Mouse (Mus musculus): ENCODE data around the gene Pfkfb2. TPM values are rescaled to one million over a fixed set of nuclear protein-coding genes. Genes with fewer than 3 reads are reported as not detected.

Gene Pfkfb2
- total RNA-seq (2012; rRNA removed) (11.3 and 13.6 TPM in 2 replicates), polyA plus RNA-seq (2012; ENCODE audit: insufficient read depth in 1 of 2, insufficient read length in 2 of 2, low read depth in 1 of 2, low replicate concordance in 2 of 2, missing spikeins in 1 of 2) (10 to 100 TPM in 1 of 2 experiments, not detected in 1; 13.9 TPM)

DNA sequence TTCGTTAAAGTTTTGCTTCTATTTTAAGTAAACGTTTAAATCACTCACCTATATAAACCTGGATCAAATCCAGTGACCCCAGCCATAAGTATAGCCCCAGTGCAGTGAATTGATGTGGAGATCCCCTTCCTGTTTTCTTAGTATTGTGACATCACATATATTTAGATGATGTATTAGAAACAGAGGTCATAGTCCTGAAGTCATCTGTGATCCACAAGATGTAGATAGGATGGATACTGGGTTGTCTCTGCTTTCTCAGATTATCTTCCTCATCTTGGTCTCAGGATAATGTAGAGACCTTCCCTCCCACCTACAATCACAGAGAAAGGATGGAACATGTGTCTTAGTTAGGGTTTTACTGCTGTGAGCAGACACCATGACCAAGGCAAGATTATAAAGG, at the start of gene Pfkfb2:
Gene Pfkfb2 (minus strand): TSS at position 101 of the 400 bp plus-strand sequence.
- no peak within 1 kb of the TSS for H3K27ac ChIP-seq (ENCODE audit: control insufficient read depth, low read depth, low read length)
- H3K36me3 ChIP-seq (ENCODE audit: control insufficient read depth in 1 of 2, insufficient read depth in 2 of 2, low read length in 2 of 2): peaks cover 0 to 20% of the 10 kb centered on the region in 2 experiments; a peak in 2 of 4 replicates
- peaks cover 0 to 23% of the 10 kb centered on the region in 2 experiments; a peak in 3 of 4 replicates for H3K4me1 ChIP-seq (ENCODE audit: control insufficient read depth in 1 of 2, insufficient read depth in 2 of 2, low read length in 2 of 2)
- H3K79me2 ChIP-seq (ENCODE audit: control insufficient read depth, insufficient read depth, low read length, poor library complexity): no peaks in the 10 kb centered on the region
- no peak for TF ChIP-seq ELF1 (IDR thresholded peaks at IDR 0.05; ENCODE audit: low read depth, low read length)
- no peak for TF ChIP-seq ZNF384 (IDR thresholded peaks at IDR 0.05; ENCODE audit: low read depth, low read length)
- TF ChIP-seq TCF12 (IDR thresholded peaks at IDR 0.05; ENCODE audit: low read depth, low read length): no peak
- no peak for TF ChIP-seq SIN3A (IDR thresholded peaks at IDR 0.05; ENCODE audit: low read length)
- no peak for TF ChIP-seq ZKSCAN1 (IDR thresholded peaks at IDR 0.05; ENCODE audit: low read depth, low read length)
- TF ChIP-seq GATA1 (IDR thresholded peaks at IDR 0.05; ENCODE audit: low read depth, low read length): no peak
- no peak for TF ChIP-seq ETS1 (IDR thresholded peaks at IDR 0.05; ENCODE audit: low read depth, low read length)
- no peak for TF ChIP-seq CTCF (IDR thresholded peaks at IDR 0.05 in 2 of 3, conservative IDR thresholded peaks at IDR 0.05 in 1 of 3; ENCODE audit: control insufficient read depth in 1 of 3, insufficient read depth in 1 of 3, low read depth in 2 of 3, low read length in 3 of 3, poor library complexity in 1 of 3, severe bottlenecking in 1 of 3)
- TF ChIP-seq POLR2AphosphoS5 (IDR thresholded peaks at IDR 0.05; ENCODE audit: borderline replicate concordance, low read depth, low read length): no peak
- TF ChIP-seq MXI1 (IDR thresholded peaks at IDR 0.05; ENCODE audit: low read depth, low read length): no peak
- no peak for TF ChIP-seq POLR2AphosphoS2 (IDR thresholded peaks at IDR 0.05; ENCODE audit: low read length)
- no peak for TF ChIP-seq KAT2A (conservative IDR thresholded peaks at IDR 0.05; ENCODE audit: low read depth, low read length)
- no peak for TF ChIP-seq MAX (IDR thresholded peaks at IDR 0.05; ENCODE audit: low read length)
- no peak for TF ChIP-seq BHLHE40 (IDR thresholded peaks at IDR 0.05; ENCODE audit: borderline replicate concordance, low read depth, low read length)
- no peak for TF ChIP-seq MYB (IDR thresholded peaks at IDR 0.05; ENCODE audit: low read depth, low read length)
- no peak for TF ChIP-seq ZC3H11A (IDR thresholded peaks at IDR 0.05; ENCODE audit: low read depth, low read length)
- TF ChIP-seq USF2 (IDR thresholded peaks at IDR 0.05; ENCODE audit: borderline replicate concordance in 1 of 2, insufficient read depth in 1 of 2, low read depth in 1 of 2, low read length in 2 of 2): no peak
- no peak for TF ChIP-seq JUND (IDR thresholded peaks at IDR 0.05; ENCODE audit: low read depth, low read length)
- no peak within 1 kb of the TSS for H3K9ac ChIP-seq (ENCODE audit: control insufficient read depth, low read depth, low read length, poor library complexity, severe bottlenecking)
- no peaks in the 10 kb centered on the region for H3K27me3 ChIP-seq (ENCODE audit: control insufficient read depth in 1 of 2, insufficient read depth in 2 of 2, low read length in 2 of 2)
- DNase-seq (ENCODE audit: low read depth, low spot score): no peak
- H3K4me3 ChIP-seq (ENCODE audit: control insufficient read depth in 1 of 2, insufficient read depth in 1 of 2, low read depth in 2 of 2, low read length in 2 of 2): no peak within 1 kb of the TSS
- no peaks in the 10 kb centered on the region for H3K9me3 ChIP-seq (replicated peaks; ENCODE audit: insufficient read depth, low read length)

GRCm38 (mm10) chr1:130776645-130777044, 47.6 kb upstream of the Pfkfb2 start:
- H3K9me3 ChIP-seq (replicated peaks; ENCODE audit: insufficient read depth, low read length): no peaks in the 10 kb centered on the region
- peaks cover 0 to 8% of the 10 kb centered on the region in 2 experiments; a peak in 3 of 4 replicates for H3K27me3 ChIP-seq (ENCODE audit: control insufficient read depth in 1 of 2, insufficient read depth in 2 of 2, low read length in 2 of 2)
- no peak overlapping the region for H3K9ac ChIP-seq (ENCODE audit: control insufficient read depth, low read depth, low read length, poor library complexity, severe bottlenecking)
- no peak for DNase-seq (ENCODE audit: low read depth, low spot score)
- no peak overlapping the region for H3K4me3 ChIP-seq (ENCODE audit: control insufficient read depth in 1 of 2, insufficient read depth in 1 of 2, low read depth in 2 of 2, low read length in 2 of 2)
- no peaks in the 10 kb centered on the region for H3K36me3 ChIP-seq (ENCODE audit: control insufficient read depth in 1 of 2, insufficient read depth in 2 of 2, low read length in 2 of 2)
- TF ChIP-seq RAD21 (IDR thresholded peaks at IDR 0.05; ENCODE audit: low read depth, low read length) (peak; percentile 43), KAT2A (conservative IDR thresholded peaks at IDR 0.05; ENCODE audit: low read depth, low read length) (no peak), CTCF (IDR thresholded peaks at IDR 0.05 in 2 of 3, conservative IDR thresholded peaks at IDR 0.05 in 1 of 3; ENCODE audit: control insufficient read depth in 1 of 3, insufficient read depth in 1 of 3, low read depth in 2 of 3, low read length in 3 of 3, poor library complexity in 1 of 3, severe bottlenecking in 1 of 3) (peak in 1 of 3 experiments; percentile 53; a peak in 2 of 6 replicates), E2F4 (IDR thresholded peaks at IDR 0.05; ENCODE audit: borderline replicate concordance, low read depth, low read length) (no peak), SMC3 (IDR thresholded peaks at IDR 0.05; ENCODE audit: low read depth, low read length) (peak; percentile 76), ZC3H11A (IDR thresholded peaks at IDR 0.05; ENCODE audit: low read depth, low read length) (peak; percentile 46; the same call in 1 of the 2 replicates)
- no peaks in the 10 kb centered on the region for H3K4me1 ChIP-seq (ENCODE audit: control insufficient read depth in 1 of 2, insufficient read depth in 2 of 2, low read length in 2 of 2)
- H3K79me2 ChIP-seq (ENCODE audit: control insufficient read depth, insufficient read depth, low read length, poor library complexity): no peaks in the 10 kb centered on the region
- H3K27ac ChIP-seq (ENCODE audit: control insufficient read depth, low read depth, low read length): no peak overlapping the region
